Mouse (Mus musculus): ENCODE measurements around the gene Tssc4.

Gene Tssc4

GRCm38 (mm10) chr7:143044826-143045206 is 24.2 kb upstream of the Tssc4 start:
- DNase-seq (ENCODE audit: low spot score) = no peak

GRCm38 (mm10) chr7:143046358-143046757 is 22.7 kb upstream of the Tssc4 start:
- DNase-seq (ENCODE audit: low spot score) = no peak

- no peak for DNase-seq (ENCODE audit: low spot score)
Observed at GRCm38 (mm10) chr7:143049331-143049730, 19.7 kb upstream of the Tssc4 start.

GRCm38 (mm10) chr7:143049841-143050816 is 18.9 kb upstream of the Tssc4 start:
- no peak for DNase-seq (ENCODE audit: low spot score)

- no peak for DNase-seq (ENCODE audit: low spot score)
Observed at GRCm38 (mm10) chr7:143051316-143051715, 17.7 kb upstream of the Tssc4 start.

- DNase-seq (ENCODE audit: low spot score) = peak; percentile 86
Observed at GRCm38 (mm10) chr7:143052626-143053007, 16.4 kb upstream of the Tssc4 start, which contains the start of gene Cd81. Gene Cd81, plus strand, starts transcription at chr7:143052739.

GRCm38 (mm10) chr7:143053008-143053899 is 15.8 kb upstream of the Tssc4 start:
- DNase-seq (ENCODE audit: low spot score) = peak; percentile 74

- no peak for DNase-seq (ENCODE audit: low spot score)
Observed at GRCm38 (mm10) chr7:143053961-143054611, 15.0 kb upstream of the Tssc4 start.

GRCm38 (mm10) chr7:143054612-143054965 is 14.5 kb upstream of the Tssc4 start:
- no peak for DNase-seq (ENCODE audit: low spot score)

- DNase-seq (ENCODE audit: low spot score) = no peak
Observed at GRCm38 (mm10) chr7:143055001-143055400, 14.0 kb upstream of the Tssc4 start.

- no peak for DNase-seq (ENCODE audit: low spot score)
Observed at GRCm38 (mm10) chr7:143055499-143056186, 13.4 kb upstream of the Tssc4 start.

- no peak for DNase-seq (ENCODE audit: low spot score)
Observed at GRCm38 (mm10) chr7:143057023-143057422, 12.0 kb upstream of the Tssc4 start.

GRCm38 (mm10) chr7:143057667-143058220 is 11.3 kb upstream of the Tssc4 start:
- DNase-seq (ENCODE audit: low spot score) = no peak

- DNase-seq (ENCODE audit: low spot score) = no peak
Observed at GRCm38 (mm10) chr7:143058221-143058697, 10.8 kb upstream of the Tssc4 start.

GRCm38 (mm10) chr7:143059202-143059870 is 9.7 kb upstream of the Tssc4 start:
- DNase-seq (ENCODE audit: low spot score) = no peak

GRCm38 (mm10) chr7:143062704-143063103 is 6.3 kb upstream of the Tssc4 start:
- DNase-seq (ENCODE audit: low spot score) = no peak

- no peak for DNase-seq (ENCODE audit: low spot score)
Observed at GRCm38 (mm10) chr7:143064226-143064625, 4.8 kb upstream of the Tssc4 start.

- no peak for DNase-seq (ENCODE audit: low spot score)
Observed at GRCm38 (mm10) chr7:143065692-143066091, 3.4 kb upstream of the Tssc4 start.

GRCm38 (mm10) chr7:143067469-143067868 is 1.6 kb upstream of the Tssc4 start:
- no peak for DNase-seq (ENCODE audit: low spot score)

- no peak for DNase-seq (ENCODE audit: low spot score)
Observed at GRCm38 (mm10) chr7:143067897-143068296, 1.2 kb upstream of the Tssc4 start.

Data from layer of hippocampus, adult 11-12 months (tissue).